Mouse (Mus musculus): ENCODE data around the gene Ndufs1. TPM values are rescaled to one million over a fixed set of nuclear protein-coding genes. Genes with fewer than 3 reads are reported as not detected.
A peak's percentile ranks its signal among the peaks of the same experiment; 100 is the strongest.
"Not testable (repeated sequence)": the region's sequence is repeated elsewhere in the genome, so short reads cannot be mapped to it uniquely, and the experiment has no call there.

Gene Ndufs1
- polyA plus RNA-seq, 1 experiment from 2014 or later: 124 TPM

DNA sequence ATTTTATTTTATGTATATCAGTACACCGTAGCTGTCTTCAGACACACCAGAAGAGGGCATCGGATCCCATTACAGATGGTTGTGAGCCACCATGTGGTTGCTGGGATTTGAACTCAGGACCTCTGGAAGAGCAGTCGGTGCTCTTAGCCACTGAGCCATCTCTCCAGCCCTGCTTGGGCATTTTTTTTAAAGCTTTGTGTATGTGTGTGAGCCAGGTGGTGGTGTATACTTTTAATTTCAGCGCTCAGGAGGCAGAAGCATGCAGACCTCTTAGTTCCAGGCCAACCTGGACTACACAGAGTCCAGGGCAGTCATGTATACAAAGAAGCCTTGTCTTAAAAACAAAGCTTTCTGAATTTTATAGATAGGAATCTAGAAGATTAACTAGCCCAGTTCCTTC, 3.9 kb upstream of the Ndufs1 start:
- not testable (repeated sequence) for H3K27ac ChIP-seq; H3K4me3 ChIP-seq; DNase-seq (ENCODE audit: low spot score); H3K27me3 ChIP-seq (ENCODE audit: insufficient read depth, poor library complexity, severe bottlenecking); H3K9me3 ChIP-seq
- Histone ChIP-seq H3K4me1 (replicated peaks) (peaks cover 15% of the 10 kb centered on the region), H3K36me3 (peaks cover 38% of the 10 kb centered on the region)
- WGBS: 70% methylated on average over 4 of the region's 4 CpGs

DNA sequence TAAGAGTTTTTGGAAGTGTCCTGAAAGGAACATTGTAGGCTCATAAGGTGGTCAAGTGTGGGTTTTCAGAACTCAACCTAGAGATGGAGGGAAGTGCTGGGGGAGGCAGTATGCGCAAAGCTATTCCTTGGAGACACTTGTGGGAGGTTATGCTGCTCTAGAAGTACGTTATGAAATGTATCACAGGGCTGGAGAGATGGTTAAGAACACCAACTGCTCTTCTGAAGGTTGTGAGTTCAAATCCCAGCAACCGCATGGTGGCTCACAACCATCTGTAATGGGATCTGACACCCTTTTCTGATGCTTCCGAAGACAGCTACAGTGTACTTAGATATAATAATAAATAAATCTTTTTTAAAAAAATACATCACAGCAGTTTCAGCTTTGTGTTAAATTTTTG, 3.5 kb upstream of the Ndufs1 start:
- H3K36me3 ChIP-seq: peaks cover 38% of the 10 kb centered on the region
- DNase-seq (ENCODE audit: low spot score): no peak
- H3K4me1 ChIP-seq (replicated peaks): peaks cover 19% of the 10 kb centered on the region
- no peak overlapping the region for H3K4me3 ChIP-seq
- no peaks in the 10 kb centered on the region for H3K27me3 ChIP-seq (ENCODE audit: insufficient read depth, poor library complexity, severe bottlenecking)
- H3K27ac ChIP-seq: no peak overlapping the region
- 94% methylated on average over 4 of the region's 4 CpGs for WGBS
- H3K9me3 ChIP-seq: no peaks in the 10 kb centered on the region

DNA sequence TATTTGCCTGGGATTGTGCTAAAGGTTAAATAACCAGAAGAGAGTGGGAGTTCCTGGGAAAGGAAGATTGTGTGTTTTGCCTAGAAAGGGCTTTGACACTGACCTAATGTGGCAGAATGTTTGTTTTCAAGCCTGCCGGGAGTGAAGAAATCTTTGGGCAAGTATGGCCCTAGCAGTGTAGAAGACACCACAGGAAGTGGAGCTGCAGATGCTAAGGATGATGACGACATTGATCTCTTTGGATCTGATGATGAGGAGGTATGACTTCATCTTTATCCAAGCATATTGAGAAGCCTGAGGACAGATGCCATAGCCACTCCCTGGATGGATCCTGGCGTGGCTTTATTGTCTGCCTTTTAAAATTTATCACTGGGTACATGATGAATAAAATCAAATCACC, 1.7 kb upstream of the Ndufs1 start:
- peak overlapping the region; percentile 95 for H3K4me3 ChIP-seq
- H3K27me3 ChIP-seq (ENCODE audit: insufficient read depth, poor library complexity, severe bottlenecking): no peaks in the 10 kb centered on the region
- peak overlapping the region; percentile 98; the same call in 1 of the 2 replicates for H3K27ac ChIP-seq
- no peak for DNase-seq (ENCODE audit: low spot score)
- H3K9me3 ChIP-seq: no peaks in the 10 kb centered on the region
- peaks cover 25% of the 10 kb centered on the region for H3K4me1 ChIP-seq (replicated peaks)
- 77% methylated on average over 3 of the region's 3 CpGs for WGBS
- peaks cover 41% of the 10 kb centered on the region for H3K36me3 ChIP-seq

DNA sequence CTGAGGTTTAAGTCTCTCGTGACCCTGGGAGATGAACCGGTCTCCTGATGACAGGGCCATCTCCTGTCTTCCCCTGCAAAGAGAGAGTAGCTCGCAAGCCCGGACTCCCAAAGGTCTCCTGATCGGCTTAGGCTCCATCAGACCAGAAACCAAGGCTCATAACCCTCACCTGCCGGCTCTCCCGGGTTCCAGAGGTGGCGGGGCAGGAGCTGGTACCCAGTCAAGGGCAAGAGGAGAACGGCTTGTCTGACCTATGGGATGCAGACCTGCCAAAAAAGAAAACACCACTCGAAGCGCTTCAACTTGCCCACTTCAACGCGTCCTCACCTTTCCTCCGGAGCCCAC, 402 bp downstream of the Ndufs1 start:
- under 1% methylated on average over 14 of the region's 14 CpGs for WGBS
- Histone ChIP-seq H3K4me1 (replicated peaks) (peaks cover 25% of the 10 kb centered on the region), H3K4me3 (peak overlapping the region; percentile 95), H3K36me3 (peaks cover 47% of the 10 kb centered on the region), H3K27ac (peak overlapping the region; percentile 98), H3K27me3 (ENCODE audit: insufficient read depth, poor library complexity, severe bottlenecking) (no peaks in the 10 kb centered on the region), H3K9me3 (no peaks in the 10 kb centered on the region)
- no peak for DNase-seq (ENCODE audit: low spot score)

DNA sequence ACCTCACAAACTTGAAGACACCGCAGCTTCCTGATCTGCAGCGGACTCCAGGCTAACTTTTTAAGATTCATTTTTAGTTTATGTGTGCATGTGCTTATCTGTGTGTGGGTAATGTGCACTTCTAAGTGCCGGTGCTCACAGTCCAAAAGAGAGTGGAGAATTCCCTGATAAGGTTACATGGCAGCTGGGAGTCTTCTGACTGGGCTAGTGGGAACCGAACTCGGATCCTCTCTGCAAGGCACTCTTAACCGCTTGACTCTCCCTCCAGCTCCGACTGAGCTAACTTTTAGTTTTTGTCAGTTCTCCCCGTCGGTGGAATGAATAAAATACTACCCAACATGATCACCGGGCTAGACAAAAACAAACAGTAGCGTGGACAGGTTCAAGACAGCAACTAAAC, 780 bp downstream of the Ndufs1 start:
- Histone ChIP-seq H3K27me3 (ENCODE audit: insufficient read depth, poor library complexity, severe bottlenecking) (no peaks in the 10 kb centered on the region), H3K4me3 (peak overlapping the region; percentile 95), H3K4me1 (replicated peaks) (peaks cover 25% of the 10 kb centered on the region), H3K27ac (peak overlapping the region; percentile 98), H3K36me3 (peaks cover 50% of the 10 kb centered on the region), H3K9me3 (no peaks in the 10 kb centered on the region)
- no peak for DNase-seq (ENCODE audit: low spot score)
- 11% methylated on average over 11 of the region's 11 CpGs for WGBS

DNA sequence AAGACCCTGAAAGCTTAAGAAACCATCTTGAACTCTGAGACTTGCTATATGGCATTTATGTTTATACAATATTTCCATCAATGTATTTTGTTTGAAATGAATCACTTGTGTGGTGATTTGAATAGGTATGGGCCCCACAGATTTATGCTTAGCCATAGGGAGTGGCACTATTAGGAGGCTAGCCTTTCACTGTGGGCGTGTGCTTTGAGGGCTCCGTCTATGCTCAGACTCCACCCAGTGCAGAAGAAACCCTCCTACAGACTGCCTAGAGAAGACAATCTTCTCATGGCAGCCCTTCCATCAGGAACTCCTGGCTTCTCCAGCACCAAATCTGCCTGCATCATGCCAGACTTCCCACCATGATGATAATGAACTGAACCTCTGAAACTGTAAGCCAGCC, 8.0 kb downstream of the Ndufs1 start:
- no peak for DNase-seq (ENCODE audit: low spot score)
- Histone ChIP-seq H3K4me1 (replicated peaks) (no peaks in the 10 kb centered on the region), H3K36me3 (peaks cover 90% of the 10 kb centered on the region), H3K9me3 (no peaks in the 10 kb centered on the region), H3K27me3 (ENCODE audit: insufficient read depth, poor library complexity, severe bottlenecking) (no peaks in the 10 kb centered on the region), H3K4me3 (no peak overlapping the region), H3K27ac (no peak overlapping the region)
- 92% methylated on average over 2 of the region's 2 CpGs for WGBS

DNA sequence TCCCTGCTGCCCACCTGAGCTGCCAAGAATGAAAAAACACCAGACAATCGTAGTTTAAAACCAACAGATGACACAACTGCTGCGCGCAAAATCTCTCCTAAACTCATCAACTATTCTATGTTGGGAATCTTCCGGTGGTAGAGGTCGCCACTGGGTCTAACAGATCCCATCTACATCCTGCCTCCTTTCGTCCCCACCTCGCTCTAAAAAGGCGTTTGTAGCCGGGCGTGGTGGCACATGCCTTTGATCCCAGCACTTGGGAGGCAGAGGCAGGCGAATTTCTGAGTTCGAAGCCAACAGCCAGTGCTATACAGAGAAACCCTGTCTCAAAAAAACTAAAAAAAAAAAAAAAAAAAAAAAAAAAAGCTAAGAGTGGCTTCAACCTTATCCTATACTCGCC, 36.4 kb downstream of the Ndufs1 start:
- 94% methylated on average over 13 of the region's 13 CpGs for whole genome bisulfite sequencing
- Histone ChIP-seq H3K4me1 (replicated peaks) (peaks cover 6% of the 10 kb centered on the region; the same call in 1 of the 2 replicates), H3K9me3 (no peaks in the 10 kb centered on the region), H3K27me3 (ENCODE audit: insufficient read depth, poor library complexity, severe bottlenecking) (no peaks in the 10 kb centered on the region), H3K36me3 (peaks cover 67% of the 10 kb centered on the region), H3K27ac (no peak overlapping the region), H3K4me3 (no peak overlapping the region)
- no peak for DNase-seq (ENCODE audit: low spot score)

DNA sequence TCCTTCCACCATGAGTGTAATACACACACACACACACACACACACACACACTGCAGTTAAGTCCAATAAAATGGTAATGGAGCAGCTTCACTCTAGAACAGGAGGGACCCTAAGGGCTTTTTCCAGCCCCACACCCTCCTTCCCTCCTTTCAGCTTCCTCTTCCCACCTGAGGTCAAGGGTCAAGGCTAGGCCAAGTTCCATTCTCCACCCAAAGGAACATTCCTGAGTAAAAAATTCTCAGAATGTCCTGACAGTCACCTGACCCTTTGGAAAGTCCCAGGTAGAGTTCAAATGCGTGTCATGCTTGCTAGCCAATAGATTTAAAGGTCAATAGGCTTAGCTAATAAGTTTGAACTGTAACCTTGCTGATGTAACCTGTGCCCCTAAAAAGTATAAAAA, 38.0 kb downstream of the Ndufs1 start:
- H3K4me3 ChIP-seq; H3K27ac ChIP-seq; H3K9me3 ChIP-seq; H3K4me1 ChIP-seq (replicated peaks); H3K27me3 ChIP-seq (ENCODE audit: insufficient read depth, poor library complexity, severe bottlenecking); DNase-seq (ENCODE audit: low spot score): not testable (repeated sequence)
- 92% methylated on average over 1 of the region's 1 CpGs for WGBS
- peaks cover 50% of the 10 kb centered on the region for H3K36me3 ChIP-seq

DNA sequence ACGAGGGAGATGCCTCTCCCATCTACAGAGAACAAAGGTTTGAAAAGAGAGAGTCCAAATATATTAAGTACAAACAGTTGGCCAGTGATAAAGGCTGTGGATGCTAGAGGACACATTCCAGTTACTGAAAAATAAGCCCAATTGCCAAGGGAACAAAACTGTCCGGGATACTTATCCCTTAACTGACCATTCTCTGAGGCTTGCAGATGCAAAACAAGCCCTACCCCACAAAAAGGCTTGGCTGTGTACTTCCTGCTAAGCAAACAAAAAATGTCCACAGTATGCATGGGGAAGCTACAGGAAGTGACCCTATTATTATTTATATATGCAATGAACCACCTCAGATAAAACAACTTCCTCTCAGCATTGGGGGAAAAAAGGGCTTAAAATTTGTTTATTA, 38.7 kb downstream of the Ndufs1 start:
- no peak for DNase-seq (ENCODE audit: low spot score)
- no peak overlapping the region for H3K4me3 ChIP-seq
- WGBS: 84% methylated on average over 2 of the region's 2 CpGs
- H3K27ac ChIP-seq: no peak overlapping the region
- H3K27me3 ChIP-seq (ENCODE audit: insufficient read depth, poor library complexity, severe bottlenecking): no peaks in the 10 kb centered on the region
- no peaks in the 10 kb centered on the region for H3K9me3 ChIP-seq
- H3K36me3 ChIP-seq: peaks cover 44% of the 10 kb centered on the region
- H3K4me1 ChIP-seq (replicated peaks): peaks cover 6% of the 10 kb centered on the region; the same call in 1 of the 2 replicates

DNA sequence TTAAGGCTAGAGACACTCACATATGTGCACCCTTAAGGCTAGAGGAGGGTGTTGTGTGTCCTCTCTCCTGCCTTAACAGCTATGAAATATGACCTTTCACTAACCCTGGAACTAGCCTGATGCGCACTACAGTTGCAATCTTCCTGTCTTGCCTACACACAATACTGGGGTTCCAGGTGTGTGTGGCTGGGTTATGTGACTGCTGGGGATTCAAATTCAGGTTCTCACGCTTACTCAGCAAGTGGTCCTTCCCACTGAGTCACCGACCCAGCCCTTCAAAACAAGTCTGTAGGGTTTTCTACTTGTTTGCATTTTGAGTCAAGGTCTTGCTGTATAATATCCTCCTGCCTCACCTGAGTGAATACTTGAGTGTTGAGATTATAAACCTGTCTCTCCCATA, 42.1 kb downstream of the Ndufs1 start:
- whole genome bisulfite sequencing: 82% methylated on average over 3 of the region's 3 CpGs
- no peak overlapping the region for H3K4me3 ChIP-seq

DNA sequence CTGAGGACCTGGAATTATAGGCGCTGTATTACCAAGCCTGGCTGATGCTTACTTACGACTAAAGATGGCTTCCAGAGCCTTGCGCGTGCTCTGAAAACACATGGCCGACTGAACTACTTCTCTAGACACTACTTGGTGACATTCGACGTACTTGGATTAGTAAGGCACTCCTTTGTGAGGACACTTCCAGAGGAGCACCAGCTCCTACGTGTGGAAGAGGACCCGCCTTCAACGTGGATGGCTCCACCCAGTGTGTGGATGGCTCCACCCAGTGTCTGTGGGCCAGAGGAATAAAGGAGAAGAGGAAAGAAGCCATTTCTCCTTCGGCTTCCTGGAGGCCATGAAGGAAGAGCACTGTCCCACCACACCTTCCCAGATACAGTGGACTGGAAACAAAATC, 44.9 kb downstream of the Ndufs1 start:
- Histone ChIP-seq H3K9me3 (peaks cover 4% of the 10 kb centered on the region), H3K27me3 (ENCODE audit: insufficient read depth, poor library complexity, severe bottlenecking) (no peaks in the 10 kb centered on the region), H3K36me3 (peaks cover 10% of the 10 kb centered on the region; the same call in 1 of the 2 replicates), H3K4me1 (replicated peaks) (peaks cover 19% of the 10 kb centered on the region), H3K27ac (no peak overlapping the region), H3K4me3 (no peak overlapping the region)
- DNase-seq (ENCODE audit: low spot score): no peak
- 92% methylated on average over 11 of the region's 11 CpGs for WGBS

More for the DNA sequence above, 42.1 kb downstream of the Ndufs1 start:
- Histone ChIP-seq H3K27ac (no peak overlapping the region), H3K27me3 (ENCODE audit: insufficient read depth, poor library complexity, severe bottlenecking) (no peaks in the 10 kb centered on the region), H3K9me3 (no peaks in the 10 kb centered on the region), H3K36me3 (peaks cover 11% of the 10 kb centered on the region), H3K4me1 (replicated peaks) (peaks cover 15% of the 10 kb centered on the region)
- DNase-seq (ENCODE audit: low spot score): no peak

DNA sequence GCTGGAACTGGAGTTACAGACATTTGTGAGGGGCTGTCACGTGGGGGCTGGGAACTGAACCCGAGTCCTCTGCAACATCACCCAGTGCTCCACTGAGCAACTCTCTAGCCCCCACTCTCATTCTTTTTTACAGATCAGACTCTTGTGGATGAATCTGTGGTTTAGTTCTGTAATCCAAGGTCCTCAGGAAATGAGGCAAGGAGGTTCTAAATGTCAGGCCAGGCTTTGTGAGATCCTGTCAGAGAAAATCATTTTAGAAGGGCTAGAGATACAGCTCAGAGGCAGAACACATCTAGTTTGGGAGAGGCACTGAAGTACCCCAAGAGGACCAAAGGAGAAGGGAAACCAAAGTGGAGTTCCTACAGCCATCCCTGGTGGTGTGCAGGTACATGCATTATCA, 45.8 kb downstream of the Ndufs1 start:
- Histone ChIP-seq H3K9me3 (peaks cover 4% of the 10 kb centered on the region), H3K4me1 (replicated peaks) (peaks cover 16% of the 10 kb centered on the region), H3K36me3 (peaks cover 16% of the 10 kb centered on the region), H3K27me3 (ENCODE audit: insufficient read depth, poor library complexity, severe bottlenecking) (no peaks in the 10 kb centered on the region), H3K4me3 (no peak overlapping the region), H3K27ac (no peak overlapping the region)
- DNase-seq (ENCODE audit: low spot score): no peak
- WGBS: 90% methylated on average over 2 of the region's 2 CpGs

DNA sequence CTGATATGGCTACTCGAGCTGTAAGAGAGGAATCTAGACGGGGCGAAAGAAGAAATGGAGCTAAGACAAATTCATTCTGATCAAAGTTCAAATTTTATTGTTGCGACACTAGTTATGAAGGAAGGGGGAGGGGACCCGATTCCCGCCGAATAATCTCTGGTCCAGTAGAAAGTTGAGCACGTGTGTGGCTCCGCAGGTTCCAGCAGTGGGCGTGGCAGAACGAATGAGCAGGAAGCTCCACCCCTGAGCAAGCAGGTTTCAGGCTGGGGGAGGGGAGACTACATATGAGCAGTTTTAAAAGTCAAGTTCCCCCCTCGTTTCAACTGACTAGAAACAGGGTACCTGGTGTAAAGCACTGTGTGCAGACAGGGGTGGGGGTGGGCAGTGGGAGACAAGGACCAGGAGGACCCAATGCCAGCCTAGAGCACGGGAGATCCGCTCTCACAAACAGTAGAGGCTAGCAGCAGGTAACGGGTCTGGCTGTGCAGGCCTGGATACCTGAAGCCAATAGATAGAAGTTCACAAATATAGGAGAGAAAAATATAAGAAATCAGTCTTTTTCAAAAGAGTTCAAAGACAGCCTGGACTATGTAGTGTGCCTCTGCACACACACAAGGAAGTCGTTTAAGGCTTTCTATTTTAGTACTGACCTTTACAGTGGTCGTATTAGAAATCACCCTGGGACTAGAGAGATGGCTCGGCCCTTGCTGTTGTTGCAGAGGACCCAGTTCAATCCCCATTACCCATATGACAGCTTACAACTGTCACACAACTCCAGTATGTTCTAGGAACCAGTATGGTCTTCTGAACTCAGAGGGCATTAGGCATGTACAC, 46.6 kb downstream of the Ndufs1 start:
- Histone ChIP-seq H3K4me1 (replicated peaks) (peaks cover 13% of the 10 kb centered on the region), H3K27ac (peak overlapping the region; percentile 68; the same call in 1 of the 2 replicates), H3K4me3 (peak overlapping the region; percentile 42), H3K36me3 (peaks cover 25% of the 10 kb centered on the region), H3K9me3 (peaks cover 4% of the 10 kb centered on the region), H3K27me3 (ENCODE audit: insufficient read depth, poor library complexity, severe bottlenecking) (no peaks in the 10 kb centered on the region)
- WGBS: 25% methylated on average over 18 of the region's 18 CpGs
- DNase-seq (ENCODE audit: low spot score): peak; percentile 20
